Mouse (Mus musculus) brain, embryonic 14.5 days (tissue): ENCODE results near the gene Cacna1d.

Source experiments
- CTCF ChIP-seq: fragments of 200-500 bp; IDR thresholded peaks from 2 replicates; pipeline ENCODE4 v1.5.1; 2012; ENCODE audit warnings: inconsistent platforms, mild to moderate bottlenecking, moderate library complexity, borderline replicate concordance; ENCODE audit not compliant: insufficient read depth, insufficient read length; ENCODE audit errors: extremely low read depth
- POLR2A ChIP-seq: fragments of 200-500 bp; IDR thresholded peaks from 2 replicates; pipeline ENCODE4 v1.6.1; 2012; ENCODE audit warnings: mild to moderate bottlenecking, inconsistent platforms, borderline replicate concordance; ENCODE audit not compliant: poor library complexity, insufficient read depth, insufficient read length, severe bottlenecking; ENCODE audit errors: extremely low read depth

- TF ChIP-seq POLR2A (no peak), CTCF (no peak)
These were observed 447.8 kb downstream of the Cacna1d start for GRCm38 (mm10) chr14:30043356-30043940.
